Mouse (Mus musculus) ES-E14 (cell line): ENCODE results near the gene Rnf169. TPM values are rescaled to one million over a fixed set of nuclear protein-coding genes. Genes with fewer than 3 reads are reported as not detected.

Source experiments
- DNase-seq: peaks from one replicate; pipeline ENCODE4 v3.0.0-alpha.2; 2013; ENCODE audit warnings: low read depth, low spot score
- H3K27ac ChIP-seq: 2 replicates; pipeline ENCODE4 v1.5.1; 2012; ENCODE audit warnings: low read depth, mild to moderate bottlenecking, low read length, moderate library complexity, mixed read lengths; ENCODE audit not compliant: poor library complexity, insufficient read depth, severe bottlenecking
- H3K36me3 ChIP-seq: 2 replicates; pipeline ENCODE4 v1.6.1; 2012; ENCODE audit warnings: mild to moderate bottlenecking, low read length, moderate library complexity, mixed read lengths; ENCODE audit not compliant: control insufficient read depth, poor library complexity, insufficient read depth, severe bottlenecking
- H3K4me1 ChIP-seq, 2 experiments: fragments of 150-350 bp in 1 of 2; sonication (generic) in 1 of 2; 2 replicates each; pipeline ENCODE4 v1.6.1; 2012; ENCODE audit warnings: low read length in 2 of 2, mild to moderate bottlenecking in 1 of 2, mixed read lengths in 1 of 2; ENCODE audit not compliant: control insufficient read depth in 2 of 2, insufficient read depth in 2 of 2, poor library complexity in 1 of 2
- H3K4me3 ChIP-seq, 2 experiments: fragments of 150-350 bp in 1 of 2; sonication (generic) in 1 of 2; 2 replicates each; pipeline ENCODE4 v1.5.1; 2012; ENCODE audit warnings: low read length in 2 of 2, low read depth in 1 of 2, mild to moderate bottlenecking in 1 of 2, mixed read lengths in 1 of 2; ENCODE audit not compliant: insufficient read depth in 1 of 2, poor library complexity in 1 of 2, severe bottlenecking in 1 of 2
- H3K9ac ChIP-seq: 2 replicates; pipeline ENCODE4 v1.6.1; 2012; ENCODE audit warnings: low read depth, mild to moderate bottlenecking, low read length, mixed read lengths; ENCODE audit not compliant: poor library complexity, insufficient read depth, severe bottlenecking
- H3K9me3 ChIP-seq: fragments of 150-350 bp; sonication (generic); 2 replicates; pipeline ENCODE4 v1.6.1; 2012; ENCODE audit warnings: low read depth, mild to moderate bottlenecking, low read length; ENCODE audit not compliant: control insufficient read depth, insufficient read depth
- CHD2 ChIP-seq: IDR thresholded peaks from 2 replicates; pipeline ENCODE4 v1.6.1; 2014; ENCODE audit warnings: mild to moderate bottlenecking, low read depth, low read length, inconsistent platforms
- HCFC1 ChIP-seq: IDR thresholded peaks from 2 replicates; pipeline ENCODE4 v1.6.1; 2012; ENCODE audit warnings: low read length, inconsistent platforms, borderline replicate concordance; ENCODE audit not compliant: insufficient read depth
- MAFK ChIP-seq: IDR thresholded peaks from 2 replicates; pipeline ENCODE4 v1.6.1; 2014; ENCODE audit warnings: mild to moderate bottlenecking, low read depth, low read length, inconsistent platforms; ENCODE audit not compliant: insufficient read depth
- ZC3H11A ChIP-seq: IDR thresholded peaks from 2 replicates; pipeline ENCODE4 v1.6.1; 2012; ENCODE audit warnings: low read depth, mild to moderate bottlenecking, inconsistent platforms, low read length, borderline replicate concordance
- ZNF384 ChIP-seq: IDR thresholded peaks from 2 replicates; pipeline ENCODE4 v1.6.1; 2012; ENCODE audit warnings: low read depth, low read length, inconsistent platforms
- in situ Hi-C, 2 experiments: fragments of 600-800 bp; cut with MboI; formaldehyde crosslinking; loops; one replicate each; pipeline ENCODE4 v1.15.1; 2025; ENCODE audit warnings: low sequenced_read_pairs in 2 of 2, inconsistent platforms in 1 of 2; ENCODE audit not compliant: unreplicated experiment in 2 of 2
- total RNA-seq: library from RNA; depleted of rRNA; stranded (reverse); fragments of 300-350 nt; gene quantifications from 2 replicates; pipeline ENCODE4 v1.2.3, GENCODE M21; 2012

Rnf169 gene
- total RNA-seq, 1 experiment: 19.2 TPM

DNA sequence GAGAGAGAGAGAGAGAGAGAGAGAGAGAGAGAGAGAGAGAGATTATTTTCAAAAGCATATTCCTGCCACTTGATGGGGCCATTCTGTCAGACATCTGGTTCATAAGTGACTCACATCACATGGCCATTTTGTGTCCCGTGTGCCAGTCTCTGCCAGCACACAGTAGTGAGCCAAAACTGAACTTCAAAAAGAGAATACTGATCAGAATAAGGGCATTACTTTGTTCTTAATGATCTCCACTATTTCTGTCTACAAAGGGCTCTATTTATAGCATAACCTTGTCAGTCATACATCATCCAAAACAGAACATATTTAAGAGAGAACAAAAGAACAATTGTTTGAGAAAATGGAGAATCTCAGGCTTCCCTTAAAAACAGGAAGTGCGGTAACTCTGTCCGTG lies 88.8 kb downstream of the Rnf169 start:
- no peak for DNase-seq
- in situ Hi-C loops: no loop called here
- Histone ChIP-seq H3K27ac (no peak overlapping the region), H3K4me1 (no peaks in the 10 kb centered on the region), H3K9ac (no peak overlapping the region), H3K4me3 (no peak overlapping the region), H3K36me3 (no peaks in the 10 kb centered on the region), H3K9me3 (no peaks in the 10 kb centered on the region)
- TF ChIP-seq ZC3H11A (no peak), HCFC1 (no peak), ZNF384 (no peak), MAFK (no peak), CHD2 (no peak)

GRCm38 (mm10) chr7:99890168-99890755 lies 90.0 kb downstream of the Rnf169 start:
- in situ Hi-C loops: no loop called here
- no peak overlapping the region for H3K27ac ChIP-seq
- H3K36me3 ChIP-seq: no peaks in the 10 kb centered on the region

DNA sequence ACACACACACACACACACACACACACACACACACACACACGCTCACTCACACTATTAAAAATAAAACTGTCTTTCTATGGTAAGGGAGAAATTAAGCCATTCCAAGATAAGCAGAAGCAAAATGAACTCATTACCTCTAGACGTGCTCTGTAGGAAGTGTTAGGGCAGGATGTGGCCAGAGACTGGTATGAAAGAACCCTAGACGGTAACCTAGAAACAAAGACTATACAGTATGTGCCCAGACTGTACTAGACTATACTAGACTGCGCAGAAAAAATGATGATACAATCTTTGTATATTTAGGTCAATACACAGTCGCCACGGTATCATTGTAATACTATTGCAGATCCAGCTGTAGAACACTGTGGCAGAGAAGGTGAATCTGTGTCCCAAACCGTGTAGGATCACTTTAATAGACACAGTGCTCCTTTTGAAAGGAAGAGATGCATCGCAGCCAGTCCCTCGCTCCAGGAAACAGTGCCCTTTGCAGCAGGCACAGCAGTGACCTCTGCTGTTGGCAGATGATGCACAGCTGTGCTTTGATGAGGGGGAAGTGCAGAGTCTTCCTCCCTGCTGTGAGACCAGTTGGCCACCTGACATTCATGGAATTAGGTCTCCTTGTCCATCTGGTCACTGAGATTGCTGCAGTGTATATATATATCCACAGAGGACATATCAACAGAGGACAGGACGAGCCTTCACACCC lies 90.9 kb downstream of the Rnf169 start:
- Histone ChIP-seq H3K9ac (no peak overlapping the region), H3K36me3 (no peaks in the 10 kb centered on the region), H3K9me3 (no peaks in the 10 kb centered on the region), H3K4me1 (no peaks in the 10 kb centered on the region), H3K27ac (no peak overlapping the region), H3K4me3 (no peak overlapping the region)
- no peak for TF ChIP-seq ZNF384
- TF ChIP-seq ZC3H11A: no peak
- no peak for DNase-seq
- in situ Hi-C loops: no loop called here

More at GRCm38 (mm10) chr7:99890168-99890755, 90.0 kb downstream of the Rnf169 start:
- H3K4me3 ChIP-seq: no peak overlapping the region
- no peaks in the 10 kb centered on the region for H3K9me3 ChIP-seq
- no peak for DNase-seq
- H3K4me1 ChIP-seq: no peaks in the 10 kb centered on the region
- no peak for TF ChIP-seq CHD2
- no peak for TF ChIP-seq ZC3H11A
- no peak for TF ChIP-seq ZNF384
- no peak for TF ChIP-seq MAFK
- no peak for TF ChIP-seq HCFC1
- no peak overlapping the region for H3K9ac ChIP-seq

DNA sequence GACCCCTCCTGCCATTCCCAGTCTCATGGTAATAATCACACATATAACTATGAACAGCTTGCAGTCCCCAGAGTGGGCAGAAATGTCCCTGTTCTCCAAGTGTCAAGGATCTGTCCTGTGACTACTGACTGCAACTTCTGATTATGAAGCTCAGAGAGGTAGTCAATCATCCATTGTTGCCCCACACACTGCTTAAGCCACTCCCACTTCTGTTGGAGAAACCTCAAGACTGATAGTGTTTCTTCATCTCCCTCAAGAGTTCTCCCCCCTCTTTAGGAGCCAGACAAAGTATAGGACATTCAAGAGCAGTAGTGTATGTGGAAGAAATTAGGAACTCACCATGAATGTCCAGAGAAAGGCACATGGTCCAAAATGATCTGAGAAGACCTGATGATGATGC lies 92.5 kb downstream of the Rnf169 start:
- H3K9me3 ChIP-seq: no peaks in the 10 kb centered on the region
- no peaks in the 10 kb centered on the region for H3K4me1 ChIP-seq
- TF ChIP-seq ZC3H11A (no peak), ZNF384 (no peak), CHD2 (no peak), MAFK (no peak), HCFC1 (no peak)
- no peaks in the 10 kb centered on the region for H3K36me3 ChIP-seq
- in situ Hi-C loops: no loop called here
- H3K27ac ChIP-seq: no peak overlapping the region
- H3K4me3 ChIP-seq: no peak overlapping the region
- no peak overlapping the region for H3K9ac ChIP-seq
- no peak for DNase-seq
